18 mouse cellular contexts compared by ENCODE assay signal in genomic region chr15:32322455-32323220, GRCm38 (mm10).
A peak's percentile ranks its signal among the peaks of the same experiment; 100 is the strongest.
DNase-seq lines count a peak whose midpoint lies in the region; ATAC-seq and TF ChIP-seq lines count a peak whose summit lies in the region.
"Had no signal": no experiment of that assay in that cellular context is flagged by ENCODE, and none has a peak within 500 bp of the region (broad histone marks: within the 10 kb centered on the region; RNA-seq: fewer than 3 reads in every experiment).

No protein-coding gene starts in this region.

- H3K9ac ChIP-seq in midbrain, embryonic 16.5 days (ENCODE audit: low read depth, low read length), result no peak overlapping the region
- H3K9ac ChIP-seq in heart, adult 2 months (ENCODE audit: low read depth, low read length), result no peak overlapping the region
- H3K9ac ChIP-seq: embryonic facial prominence, embryonic 13.5 days; embryonic facial prominence, embryonic 15.5 days; forebrain, embryonic 13.5 days; forebrain, embryonic 15.5 days had no signal

- intact Hi-C loops in heart, adult 2 months (cut with DNase I), result no loop called here

- no peaks in the 10 kb centered on the region for H3K9me3 ChIP-seq in midbrain, embryonic 16.5 days (replicated peaks; ENCODE audit: control insufficient read depth, low read length, poor library complexity, severe bottlenecking)
- H3K9me3 ChIP-seq: embryonic facial prominence, embryonic 13.5 days; embryonic facial prominence, embryonic 15.5 days; forebrain, embryonic 13.5 days; forebrain, embryonic 15.5 days; G1E had no signal

- 91% methylated on average over 5 of the region's 5 CpGs for WGBS in midbrain, embryonic 16.5 days
- WGBS in heart, adult 2 months, result 70% methylated on average over 5 of the region's 5 CpGs

- H3K27ac ChIP-seq in midbrain, embryonic 16.5 days (ENCODE audit: low read length), result no peak overlapping the region
- no peak overlapping the region for H3K27ac ChIP-seq in heart, adult 2 months
- H3K27ac ChIP-seq: embryonic facial prominence, embryonic 13.5 days; embryonic facial prominence, embryonic 15.5 days; forebrain, embryonic 13.5 days; forebrain, embryonic 15.5 days had no signal

- no peak for ATAC-seq in midbrain, embryonic 16.5 days
- ATAC-seq: CD4-positive, CD25-positive, alpha-beta regulatory T cell, adult 4 months; forebrain, embryonic 13.5 days; forebrain, embryonic 15.5 days had no signal

- TF ChIP-seq EP300 in heart, adult 2 months (IDR thresholded peaks at IDR 0.05; ENCODE audit: insufficient read depth, low read depth, low read length), result no peak

- H3K4me1 ChIP-seq in midbrain, embryonic 16.5 days (ENCODE audit: control insufficient read depth, insufficient read depth, low read length), result no peaks in the 10 kb centered on the region
- H3K4me1 ChIP-seq in heart, adult 2 months (ENCODE audit: control insufficient read depth, insufficient read depth, low read length), result no peaks in the 10 kb centered on the region; the same call in 1 of the 2 replicates

- H3K4me2 ChIP-seq in myocyte (ENCODE audit: low read depth), result peak overlapping the region; percentile 61
- H3K4me2 ChIP-seq in midbrain, embryonic 16.5 days (ENCODE audit: low read length), result no peak overlapping the region
- H3K4me2 ChIP-seq: embryonic facial prominence, embryonic 13.5 days; embryonic facial prominence, embryonic 15.5 days; forebrain, embryonic 13.5 days; forebrain, embryonic 15.5 days had no signal

- no peaks in the 10 kb centered on the region for H3K27me3 ChIP-seq in myocyte (ENCODE audit: control insufficient read depth, insufficient read depth, insufficient read length)
- no peaks in the 10 kb centered on the region for H3K27me3 ChIP-seq in midbrain, embryonic 16.5 days (ENCODE audit: control insufficient read depth, insufficient read depth, low read depth, low read length)
- no peaks in the 10 kb centered on the region; the same call in 1 of the 2 replicates for H3K27me3 ChIP-seq in heart, adult 2 months (ENCODE audit: control insufficient read depth, insufficient read depth, low read length)
- H3K27me3 ChIP-seq: CH12.LX; embryonic facial prominence, embryonic 13.5 days; embryonic facial prominence, embryonic 15.5 days; forebrain, embryonic 13.5 days; forebrain, embryonic 15.5 days had no signal

- no peaks in the 10 kb centered on the region for H3K79me2 ChIP-seq in myocyte (ENCODE audit: control insufficient read depth, insufficient read depth)
- H3K79me2 ChIP-seq in heart, adult 2 months (replicated peaks; ENCODE audit: control insufficient read depth, insufficient read depth, low read length), result no peaks in the 10 kb centered on the region

- no peak overlapping the region for H3K4me3 ChIP-seq in myocyte
- H3K4me3 ChIP-seq in midbrain, embryonic 16.5 days (ENCODE audit: low read depth, low read length), result no peak overlapping the region
- no peak overlapping the region for H3K4me3 ChIP-seq in heart, adult 2 months
- H3K4me3 ChIP-seq: embryonic facial prominence, embryonic 13.5 days; embryonic facial prominence, embryonic 15.5 days; forebrain, embryonic 13.5 days; forebrain, embryonic 15.5 days had no signal

- no peak for TF ChIP-seq POLR2A in myocyte (IDR thresholded peaks at IDR 0.05; ENCODE audit: insufficient read length, low read depth)
- no peak for TF ChIP-seq POLR2A in heart, adult 2 months (IDR thresholded peaks at IDR 0.05; ENCODE audit: insufficient read depth, low read depth, low read length)

- DNase-seq in 3134 (ENCODE audit: extremely low read depth, insufficient read length, low spot score) (peak; percentile 69), 3T3-L1 (ENCODE audit: low read depth, low spot score) (peak; percentile 83), NIH3T3 (ENCODE audit: low read depth) (peak; percentile 64)
- no peak for DNase-seq in gastrocnemius, postnatal 10 days
- no peak for DNase-seq in heart, adult 2 months
- DNase-seq: adrenal gland, adult 2 months; adrenal gland, postnatal 10 days; adrenal gland, postnatal 25 days; embryo, embryonic 11 days had no signal

- TF ChIP-seq CTCF in heart, adult 2 months (IDR thresholded peaks at IDR 0.05), result no peak

- H3ac ChIP-seq in myocyte (ENCODE audit: control insufficient read depth, insufficient read length), result no peak overlapping the region

- H3K36me3 ChIP-seq in myocyte (ENCODE audit: control insufficient read depth, insufficient read depth), result no peaks in the 10 kb centered on the region
- H3K36me3 ChIP-seq in midbrain, embryonic 16.5 days (ENCODE audit: control insufficient read depth, insufficient read depth, low read length), result no peaks in the 10 kb centered on the region
- no peaks in the 10 kb centered on the region for H3K36me3 ChIP-seq in heart, adult 2 months (ENCODE audit: control insufficient read depth, insufficient read depth, low read length)
- H3K36me3 ChIP-seq: embryonic facial prominence, embryonic 13.5 days; embryonic facial prominence, embryonic 15.5 days; forebrain, embryonic 15.5 days; G1E had no signal

TF ChIP-seq in myocyte, 11 proteins besides CTCF, POLR2A, EP300 and RAD21:
- TF ChIP-seq POLR2AphosphoS2 (IDR thresholded peaks at IDR 0.05; ENCODE audit: insufficient read length, low read depth) (no peak), CEBPB (IDR thresholded peaks at IDR 0.05; ENCODE audit: insufficient read depth, poor library complexity, severe bottlenecking) (0 out of 2 replicates have a peak, but pooled peaks have one; percentile 11)

Comparison
In these comparisons a context has a peak if more than half of its experiments do, and no peak if none do; other contexts are left out.
1. DNase-seq: peak in 3134 (single experiment), 3T3-L1 (single experiment) and NIH3T3 (single experiment); none in gastrocnemius, postnatal 10 days (single experiment) and heart, adult 2 months (0 of 2).